Mouse (Mus musculus) urinary bladder, adult 2 months (tissue): ENCODE results near the gene Csnk2a2. TPM values are rescaled to one million over a fixed set of nuclear protein-coding genes. Genes with fewer than 3 reads are reported as not detected.

Experiments
- DNase-seq: peaks from one replicate; pipeline ENCODE4 v3.0.0; 2022; ENCODE audit warnings: low spot score
- polyA plus RNA-seq: library from polyadenylated mRNA; depleted of rRNA; stranded (reverse); fragments of >200 nt; gene quantifications from 2 replicates; pipeline ENCODE4 v1.2.3, GENCODE M21; 2012; rRNA removed

Csnk2a2 gene
- polyA plus RNA-seq, 1 experiment: 38.6 TPM

DNA sequence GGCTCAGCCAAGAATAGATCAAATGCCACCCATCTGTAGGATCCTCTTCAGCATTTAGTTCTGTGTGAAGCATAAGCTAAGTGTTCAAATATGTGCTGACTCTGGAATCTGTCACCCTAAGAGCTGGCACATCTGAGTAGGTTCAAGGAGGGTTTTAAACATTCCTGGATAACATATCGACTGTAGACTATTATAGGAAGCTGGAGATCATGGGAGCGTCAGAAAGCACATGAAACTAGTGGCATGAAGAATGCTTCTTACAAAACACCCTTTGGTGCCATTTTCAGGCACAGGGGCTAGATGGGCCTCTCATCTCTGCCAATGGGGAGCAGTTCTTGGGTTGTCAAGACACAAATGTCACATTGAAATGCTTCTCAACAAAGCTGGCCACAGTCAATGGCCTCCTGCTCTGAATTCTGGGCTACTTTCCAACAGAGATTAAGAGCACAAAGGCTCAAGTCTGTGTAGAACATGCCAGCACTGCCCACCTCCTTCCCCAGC is 63.0 kb downstream of the Csnk2a2 start:
- DNase-seq: no peak

DNA sequence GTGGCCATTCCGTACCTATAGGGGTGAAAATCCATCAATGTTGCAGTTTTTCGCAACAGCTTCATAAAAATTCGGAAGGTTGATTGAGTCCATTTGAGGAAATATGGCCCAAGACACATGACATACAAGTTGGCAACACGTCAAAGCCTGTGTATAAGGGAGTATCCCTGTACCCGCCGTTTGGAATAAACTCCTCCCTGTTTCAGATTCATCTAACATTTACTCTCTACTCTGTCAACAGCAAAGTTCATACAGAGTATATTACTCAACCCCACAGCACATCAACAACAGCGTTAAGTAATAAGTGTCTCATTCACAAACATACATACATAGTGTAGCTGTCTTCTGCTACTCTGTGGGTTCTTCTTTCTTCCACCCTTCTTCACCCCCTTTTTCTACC is 65.2 kb downstream of the Csnk2a2 start:
- no peak for DNase-seq

DNA sequence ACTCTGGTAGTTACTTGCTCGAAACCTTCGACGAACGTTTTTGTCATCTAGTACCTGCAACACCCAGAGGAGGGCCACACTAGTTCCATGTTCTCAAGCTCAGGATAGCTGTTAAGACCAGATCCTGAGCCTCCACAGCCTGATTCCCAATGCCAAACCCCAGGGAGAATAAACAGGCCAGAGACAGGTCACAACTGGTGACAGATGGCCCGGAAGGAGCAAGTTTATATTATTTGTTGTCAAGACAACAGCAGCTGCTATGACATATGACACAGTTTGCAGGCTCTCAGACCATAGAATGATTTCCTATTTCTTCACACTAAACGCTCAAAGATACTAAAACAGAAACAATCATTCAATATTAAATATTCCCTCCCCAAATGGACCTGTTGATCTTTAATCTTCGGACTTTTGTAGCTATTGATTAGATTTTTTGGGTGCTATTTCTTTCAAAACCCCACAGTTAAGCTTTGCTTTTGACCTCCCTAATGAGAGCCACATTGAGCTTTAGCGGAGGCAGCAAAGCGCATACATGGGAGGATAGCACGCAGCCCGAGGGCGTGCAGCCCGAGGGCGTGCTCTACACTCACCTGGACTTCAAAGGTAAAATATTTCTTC is 67.5 kb downstream of the Csnk2a2 start:
- no peak for DNase-seq

DNA sequence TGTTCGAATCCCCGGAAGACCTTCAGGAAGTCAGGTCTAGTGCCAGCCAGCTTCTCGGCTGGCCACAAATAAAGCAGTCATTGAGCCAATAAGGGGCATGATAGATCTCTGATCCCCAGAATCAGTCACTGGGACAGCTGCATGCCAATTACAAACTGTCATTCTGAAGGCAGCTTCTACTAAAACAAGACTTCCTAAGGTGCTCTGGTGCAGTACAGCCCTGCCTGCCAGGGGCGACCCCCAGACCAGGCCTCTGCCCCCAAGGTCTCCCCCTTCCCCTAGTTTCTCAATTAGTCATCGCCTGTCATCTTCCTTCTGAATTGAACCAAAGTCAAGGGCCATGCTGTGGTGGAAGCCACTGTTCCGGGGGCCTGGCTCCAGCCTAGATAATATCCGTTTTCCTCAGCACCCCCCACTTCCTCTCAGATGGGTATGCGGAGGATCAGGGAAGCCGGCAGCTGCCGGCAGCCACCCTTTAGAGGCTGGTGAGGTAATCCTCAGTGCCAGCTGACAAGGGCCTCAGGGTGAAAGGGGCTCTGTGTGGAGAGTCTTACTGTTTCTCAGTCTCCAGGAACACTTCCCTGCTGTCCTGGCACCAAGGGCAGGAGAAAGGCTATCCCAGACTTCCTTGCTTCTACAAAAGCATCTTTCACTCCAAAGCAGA is 78.4 kb downstream of the Csnk2a2 start:
- DNase-seq: no peak

DNA sequence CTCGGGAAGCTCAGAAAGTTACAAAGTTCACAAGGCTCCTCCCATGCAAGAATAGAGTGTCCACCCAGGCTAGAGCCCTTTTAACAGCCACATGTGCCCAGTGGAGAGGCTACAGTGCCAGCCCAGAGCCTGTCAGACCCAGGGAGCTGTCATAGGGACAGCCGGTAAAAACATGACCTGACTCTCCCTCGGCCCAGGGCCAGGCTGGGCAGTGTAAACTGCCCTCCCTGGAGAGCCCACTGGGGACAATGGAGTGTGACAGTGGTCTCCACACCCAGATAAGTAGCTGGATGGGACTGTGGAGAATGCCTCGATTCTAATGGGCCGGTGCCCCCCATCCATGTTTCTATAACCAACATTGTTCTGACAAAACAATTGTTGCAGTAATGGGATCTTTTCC is 80.3 kb downstream of the Csnk2a2 start:
- no peak for DNase-seq

DNA sequence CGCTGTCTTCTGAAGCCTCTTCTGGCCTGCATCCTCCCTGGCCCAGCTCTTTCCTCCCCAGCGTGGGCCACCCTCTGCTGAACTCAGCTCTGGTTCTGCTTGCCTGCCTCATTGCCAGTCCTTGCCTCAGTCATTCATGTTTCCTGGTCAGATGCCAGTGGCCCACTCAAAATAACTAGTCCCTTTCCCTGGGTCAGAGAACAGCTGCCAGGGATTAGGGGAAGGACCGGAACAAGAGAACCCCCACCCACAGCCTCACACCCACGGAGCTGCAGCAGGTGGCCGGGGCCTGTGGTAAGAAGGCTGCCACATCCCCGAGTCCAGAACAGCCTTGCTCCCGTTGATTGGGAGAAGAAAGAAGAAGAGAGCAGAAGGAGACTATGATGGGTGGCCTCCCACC is 88.7 kb downstream of the Csnk2a2 start:
- DNase-seq: no peak

DNA sequence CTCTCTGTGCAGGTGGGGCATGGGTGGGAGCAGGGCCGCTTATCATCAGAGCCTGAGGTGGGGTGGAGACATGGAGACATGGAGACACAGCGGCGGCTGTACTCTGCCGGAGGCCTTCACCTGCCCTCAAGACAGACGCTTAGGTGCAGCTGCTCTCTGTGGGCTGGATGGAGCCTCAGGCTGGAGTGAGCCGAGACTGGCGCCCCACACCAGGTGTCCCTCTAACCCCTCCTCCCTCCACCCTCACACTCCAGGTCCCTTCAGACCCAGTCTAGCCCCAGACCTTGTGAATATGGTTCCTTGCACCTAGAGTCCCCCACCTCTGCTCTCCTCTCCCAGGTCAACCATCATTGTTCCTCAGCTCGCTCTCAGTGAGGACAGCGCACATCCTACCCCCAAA is 90.7 kb downstream of the Csnk2a2 start:
- DNase-seq: no peak

DNA sequence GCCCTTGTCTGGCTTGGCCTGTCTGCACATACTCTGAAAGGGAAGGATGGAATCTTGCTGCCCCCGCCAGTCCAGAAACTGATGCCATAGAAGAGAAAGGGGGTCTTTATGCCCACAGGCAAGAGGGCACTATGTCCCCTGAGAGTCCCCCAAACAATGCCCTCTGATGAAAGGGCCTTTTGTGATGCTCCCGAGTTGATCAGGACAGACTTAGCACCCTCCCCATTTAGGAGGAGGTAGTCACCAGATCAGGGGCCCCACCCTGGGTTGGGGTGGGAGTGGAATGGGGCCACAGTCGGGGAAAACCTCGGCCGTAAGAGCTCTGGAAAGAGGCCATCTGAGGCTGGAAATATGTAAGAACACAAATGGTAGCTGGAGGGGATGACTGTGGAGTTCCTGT is 92.6 kb downstream of the Csnk2a2 start:
- no peak for DNase-seq

DNA sequence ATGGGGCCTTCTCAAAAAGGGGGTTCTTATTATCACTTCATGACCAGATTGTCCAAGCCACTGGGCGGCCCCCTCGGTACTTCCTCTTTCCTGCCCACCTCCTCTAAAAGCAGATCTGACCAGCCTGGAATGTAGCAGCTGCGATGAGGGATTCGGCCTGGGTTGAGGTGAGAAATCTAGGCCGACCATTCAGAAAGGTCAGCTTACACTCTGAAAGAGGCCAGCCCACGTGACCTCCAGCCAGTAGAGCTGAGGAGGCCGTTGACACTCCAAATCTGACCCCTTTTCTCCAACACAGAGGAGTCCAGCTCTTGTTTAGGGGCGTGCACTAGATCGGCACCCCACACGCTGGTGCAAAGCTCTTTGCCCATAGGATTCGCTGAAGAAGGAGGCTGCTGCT is 93.1 kb downstream of the Csnk2a2 start:
- DNase-seq: no peak

Other genes with a start within 250 kb of the Csnk2a2 start
- 1.5 and 2.9 TPM in 2 replicates for gene Cngb1, start 183.5 kb downstream of the Csnk2a2 start, polyA plus RNA-seq
- gene Tepp, start 179.5 kb downstream of the Csnk2a2 start, polyA plus RNA-seq: 1.7 and 3.3 TPM in 2 replicates
- gene Zfp319, start 158.1 kb downstream of the Csnk2a2 start, polyA plus RNA-seq: 6.8 and 7.9 TPM in 2 replicates
- 34.5 and 43.1 TPM in 2 replicates for gene Usb1, start 157.8 kb downstream of the Csnk2a2 start, polyA plus RNA-seq
- gene Mmp15, start 137.8 kb downstream of the Csnk2a2 start, polyA plus RNA-seq: 17.1 and 27.3 TPM in 2 replicates
- gene Cfap20, start 55.2 kb downstream of the Csnk2a2 start, polyA plus RNA-seq: 62.3 and 86.8 TPM in 2 replicates
- 0.96 and 1.2 TPM in 2 replicates for gene Ccdc113, start 44.0 kb upstream of the Csnk2a2 start, polyA plus RNA-seq
- gene Prss54, start 86.3 kb upstream of the Csnk2a2 start, polyA plus RNA-seq: not detected in 2 replicates
- gene Gins3, start 143.4 kb upstream of the Csnk2a2 start, polyA plus RNA-seq: 3.8 and 4.8 TPM in 2 replicates
- 55.5 and 62.5 TPM in 2 replicates for gene Ndrg4, start 186.9 kb upstream of the Csnk2a2 start, polyA plus RNA-seq
- 30.1 and 31.3 TPM in 2 replicates for gene Setd6, start 225.8 kb upstream of the Csnk2a2 start, polyA plus RNA-seq